In genomic region chr12:33962118-33962772, GRCm38 (mm10) we compare ENCODE assay signal across 15 mouse cellular contexts. TPM values are rescaled to one million over a fixed set of nuclear protein-coding genes. Genes with fewer than 3 reads are reported as not detected.
DNase-seq lines count a peak whose midpoint lies in the region; ATAC-seq and TF ChIP-seq lines count a peak whose summit lies in the region.
"Had no signal": no experiment of that assay in that cellular context is flagged by ENCODE, and none has a peak within 500 bp of the region (broad histone marks: within the 10 kb centered on the region; RNA-seq: fewer than 3 reads in every experiment).

No protein-coding gene starts in this region.

- 25% methylated on average over 17 of the region's 17 CpGs for WGBS in heart, embryonic 15.5 days
- 3% methylated on average over 17 of the region's 17 CpGs for WGBS in forebrain, postnatal 0 days

- no peaks in the 10 kb centered on the region for H3K9me3 ChIP-seq in heart, embryonic 15.5 days (replicated peaks)
- no peaks in the 10 kb centered on the region for H3K9me3 ChIP-seq in forebrain, postnatal 0 days (ENCODE audit: low read length)

- peak overlapping the region; percentile 8; the same call in 1 of the 2 replicates for H3K4me3 ChIP-seq in heart, embryonic 15.5 days
- H3K4me3 ChIP-seq in forebrain, postnatal 0 days (ENCODE audit: low read depth, low read length): no peak overlapping the region

- H3K9ac ChIP-seq in heart, embryonic 15.5 days: no peak overlapping the region
- no peak overlapping the region for H3K9ac ChIP-seq in forebrain, postnatal 0 days
- H3K9ac ChIP-seq: liver, embryonic 14.5 days had no signal

- H3K36me3 ChIP-seq in heart, embryonic 15.5 days: no peaks in the 10 kb centered on the region
- H3K36me3 ChIP-seq in forebrain, postnatal 0 days (ENCODE audit: insufficient read depth): no peaks in the 10 kb centered on the region

- H3K4me2 ChIP-seq in heart, embryonic 15.5 days: no peak overlapping the region
- H3K4me2 ChIP-seq in forebrain, postnatal 0 days (ENCODE audit: low read depth): no peak overlapping the region

- TF ChIP-seq CTCF in forebrain, postnatal 0 days (IDR thresholded peaks at IDR 0.05; ENCODE audit: low read depth): no peak

- H3K4me1 ChIP-seq in heart, embryonic 15.5 days (replicated peaks): peaks cover 30% of the 10 kb centered on the region
- no peaks in the 10 kb centered on the region; the same call in 1 of the 2 replicates for H3K4me1 ChIP-seq in forebrain, postnatal 0 days (ENCODE audit: insufficient read depth)

- no peak for DNase-seq in heart, postnatal 4 days
- peak; percentile 73 for DNase-seq in NIH3T3 (ENCODE audit: low read depth)
- peak; percentile 58 for DNase-seq in embryo, embryonic 10 days (ENCODE audit: low spot score)
- peak; percentile 34 for DNase-seq in forebrain, postnatal 0 days
- DNase-seq in kidney, postnatal 25 days: no peak
- no peak for DNase-seq in right cerebral cortex, postnatal 14 days
- DNase-seq: gastrocnemius, postnatal 10 days; kidney, adult 18-20 months; layer of hippocampus, adult 9-11 months had no signal

- peaks cover 89% of the 10 kb centered on the region for H3K27me3 ChIP-seq in heart, embryonic 15.5 days
- peaks cover 78% of the 10 kb centered on the region for H3K27me3 ChIP-seq in forebrain, postnatal 0 days (ENCODE audit: insufficient read depth, low read length)

- ATAC-seq in heart, embryonic 15.5 days (replicated peaks; ENCODE audit: insufficient number of reproducible peaks, insufficient read depth, low FRiP score, low read depth): no peak
- ATAC-seq in forebrain, postnatal 0 days: no peak
- no peak for ATAC-seq in erythroblast, adult 5-6 weeks (replicated peaks; ENCODE audit: low FRiP score, poor library complexity, severe bottlenecking)

- no peak overlapping the region for H3K27ac ChIP-seq in heart, embryonic 15.5 days
- H3K27ac ChIP-seq in forebrain, postnatal 0 days (ENCODE audit: low read depth, low read length): no peak overlapping the region
- H3K27ac ChIP-seq: liver, embryonic 14.5 days; macrophage had no signal

RNA-seq across cellular contexts. Expression of gene Twist1, which starts 4.8 kb away (rescaled TPM):
- polyA plus RNA-seq in heart, embryonic 15.5 days (2015; fragmentation: Nextera tagmentation; extraction: Ambion mirVana): 3.3 TPM in 2 replicates
- total RNA-seq in heart, postnatal 4 days (2021): 1 to 10 TPM; 4.3 to 4.6 TPM
- total RNA-seq in forebrain, postnatal 0 days (2014; rRNA removed): 2.5 and 4.1 TPM in 2 replicates
- 0.73 and 0.80 TPM in 2 replicates for polyA plus RNA-seq in forebrain, postnatal 0 days (2015; fragmentation: Nextera tagmentation; extraction: Ambion mirVana)
- not detected in 2 replicates for total RNA-seq in erythroblast, adult 5-6 weeks (2015; ENCODE audit: low replicate concordance)
- not detected in 2 replicates for total RNA-seq in erythroblast, adult 5-6 weeks (2017; ENCODE audit: low replicate concordance)
- total RNA-seq: common myeloid progenitor, adult 5-6 weeks had no signal
- polyA plus RNA-seq: macrophage had no signal

RNA-seq across cellular contexts. Expression of gene Ferd3l, which starts 34.0 kb away (rescaled TPM):
- polyA plus RNA-seq in heart, embryonic 15.5 days (2015; fragmentation: Nextera tagmentation; extraction: Ambion mirVana): not detected in 2 replicates
- not detected for total RNA-seq in heart, postnatal 4 days (2021)
- 0.48 TPM in 1 of 2 replicates, not detected in the other for total RNA-seq in forebrain, postnatal 0 days (2014; rRNA removed)
- not detected in 2 replicates for polyA plus RNA-seq in forebrain, postnatal 0 days (2015; fragmentation: Nextera tagmentation; extraction: Ambion mirVana)
- total RNA-seq in erythroblast, adult 5-6 weeks (2015; ENCODE audit: low replicate concordance): not detected in 2 replicates
- total RNA-seq in erythroblast, adult 5-6 weeks (2017; ENCODE audit: low replicate concordance): not detected in 2 replicates
- total RNA-seq: common myeloid progenitor, adult 5-6 weeks; gastrocnemius, postnatal 10 days had no signal
- polyA plus RNA-seq: liver, embryonic 14.5 days; macrophage; spleen, adult 2 months had no signal

Comparison
In these comparisons a context has a peak if more than half of its experiments do, and no peak if none do; other contexts are left out.
1. DNase-seq: peak in NIH3T3 (single experiment), embryo, embryonic 10 days (single experiment) and forebrain, postnatal 0 days (single experiment); none in heart, postnatal 4 days (single experiment), kidney, postnatal 25 days (0 of 2) and right cerebral cortex, postnatal 14 days (single experiment).